Mouse (Mus musculus) monocyte, adult 5-6 weeks (primary cell): ENCODE data around the gene Hcst. TPM values are rescaled to one million over a fixed set of nuclear protein-coding genes. Genes with fewer than 3 reads are reported as not detected.

Experiments used
- ATAC-seq: fragments of 153-309, 156-312 bp; replicated peaks from 2 replicates; pipeline ENCODE4 v1.8.0; 2017; ENCODE audit warnings: mild to moderate bottlenecking; ENCODE audit not compliant: low TSS enrichment, insufficient number of reproducible peaks, severe bottlenecking, poor library complexity, low FRiP score
- total RNA-seq: library from RNA; stranded (forward); fragments of 200-1000, 200-491, 200-594 nt; gene quantifications from 3 replicates; pipeline ENCODE4 v1.2.3, GENCODE M21; 2017

The Hcst gene
- total RNA-seq, 1 experiment from 2014 or later = 44.2 TPM

- peak; percentile 57; the same call in 1 of the 2 replicates for ATAC-seq
Measured at GRCm38 (mm10) chr7:30394871-30395270, 24.8 kb downstream of the Hcst start.

GRCm38 (mm10) chr7:30394379-30394778 lies 25.3 kb downstream of the Hcst start:
- ATAC-seq = peak; percentile 91

GRCm38 (mm10) chr7:30393631-30394030 lies 26.0 kb downstream of the Hcst start:
- 0 out of 2 replicates have a peak, but pooled peaks have one; percentile 4 for ATAC-seq

- ATAC-seq = peak; percentile 52
Measured at GRCm38 (mm10) chr7:30392746-30393520, 26.7 kb downstream of the Hcst start.

- ATAC-seq = no peak
Measured at GRCm38 (mm10) chr7:30384106-30384505, 35.5 kb downstream of the Hcst start.

GRCm38 (mm10) chr7:30380061-30380460 lies 39.6 kb downstream of the Hcst start:
- ATAC-seq = no peak

GRCm38 (mm10) chr7:30373501-30373962 lies 46.1 kb downstream of the Hcst start:
- peak; percentile 100 for ATAC-seq

Other genes with a start within 250 kb of the Hcst start
- gene Cox7a1, start 235.7 kb downstream of the Hcst start, total RNA-seq = not detected in 3 replicates
- gene Capns1, start 221.0 kb downstream of the Hcst start, total RNA-seq = 217 to 229 TPM (median 219 TPM) in 3 replicates
- gene Polr2i, start 187.9 kb downstream of the Hcst start, total RNA-seq = 29.5 to 52.1 TPM (median 49.3 TPM) in 3 replicates
- 32.7 to 60.7 TPM (median 37.0 TPM) in 3 replicates for gene Tbcb, start 187.6 kb downstream of the Hcst start, total RNA-seq
- not detected in 3 replicates for gene Ovol3, start 184.1 kb downstream of the Hcst start, total RNA-seq
- gene Thap8, start 139.8 kb downstream of the Hcst start, total RNA-seq = 1.0 to 3.2 TPM in 2 of 3 replicates, not detected in the other
- 1.3 to 4.7 TPM (median 3.0 TPM) in 3 replicates for gene Wdr62, start 139.4 kb downstream of the Hcst start, total RNA-seq
- gene Clip3, start 128.1 kb downstream of the Hcst start, total RNA-seq = 2.2 TPM in 1 of 3 replicates, not detected in the others
- gene Alkbh6, start 111.1 kb downstream of the Hcst start, total RNA-seq = 27.8 to 47.4 TPM (median 35.8 TPM) in 3 replicates
- 3.0 TPM in 1 of 3 replicates, not detected in the others for gene Syne4, start 105.0 kb downstream of the Hcst start, total RNA-seq
- 2.2 to 10.7 TPM (median 8.0 TPM) in 3 replicates for gene E130208F15Rik, start 98.1 kb downstream of the Hcst start, total RNA-seq
- 11.3 to 13.7 TPM (median 11.5 TPM) in 3 replicates for gene Sdhaf1, start 96.0 kb downstream of the Hcst start, total RNA-seq
- not detected in 3 replicates for gene Lrfn3, start 57.1 kb downstream of the Hcst start, total RNA-seq
- gene Tyrobp, start 6.1 kb downstream of the Hcst start, total RNA-seq = 1,651 to 1,754 TPM (median 1,724 TPM) in 3 replicates
- 25.9 to 48.3 TPM (median 34.1 TPM) in 3 replicates for gene Nfkbid, start 1.9 kb upstream of the Hcst start, total RNA-seq
- 0.68 TPM in 1 of 3 replicates, not detected in the others for gene Aplp1, start 25.7 kb upstream of the Hcst start, total RNA-seq
- not detected in 3 replicates for gene Kirrel2, start 37.8 kb upstream of the Hcst start, total RNA-seq
- not detected in 3 replicates for gene Nphs1, start 38.5 kb upstream of the Hcst start, total RNA-seq
- not detected in 3 replicates for gene Prodh2, start 73.8 kb upstream of the Hcst start, total RNA-seq
- 0.97 to 1.5 TPM in 2 of 3 replicates, not detected in the other for gene Arhgap33, start 115.2 kb upstream of the Hcst start, total RNA-seq
- gene Hspb6, start 132.3 kb upstream of the Hcst start, total RNA-seq = 0.19 to 2.7 TPM (median 1.5 TPM) in 3 replicates
- 1.7 to 4.3 TPM (median 3.3 TPM) in 3 replicates for gene Proser3, start 132.4 kb upstream of the Hcst start, total RNA-seq
- gene Lin37, start 140.0 kb upstream of the Hcst start, total RNA-seq = 8.1 to 26.1 TPM (median 10.0 TPM) in 3 replicates
- 66.7 to 101 TPM (median 99.2 TPM) in 3 replicates for gene U2af1l4, start 143.4 kb upstream of the Hcst start, total RNA-seq
- 3.5 to 14.5 TPM (median 11.1 TPM) in 3 replicates for gene Gm49396, start 143.5 kb upstream of the Hcst start, total RNA-seq
- 76.7 to 145 TPM (median 135 TPM) in 3 replicates for gene Psenen, start 143.8 kb upstream of the Hcst start, total RNA-seq
- 0.43 TPM in 1 of 3 replicates, not detected in the others for gene Igflr1, start 145.6 kb upstream of the Hcst start, total RNA-seq
- 15.4 to 44.0 TPM (median 23.8 TPM) in 3 replicates for gene Kmt2b, start 168.9 kb upstream of the Hcst start, total RNA-seq
- gene Zbtb32, start 179.1 kb upstream of the Hcst start, total RNA-seq = 8.4 to 30.5 TPM (median 20.6 TPM) in 3 replicates
- gene Upk1a, start 193.0 kb upstream of the Hcst start, total RNA-seq = 1.1 TPM in 1 of 3 replicates, not detected in the others
- 424 to 540 TPM (median 506 TPM) in 3 replicates for gene Cox6b1, start 206.3 kb upstream of the Hcst start, total RNA-seq
- not detected in 3 replicates for gene Etv2, start 216.0 kb upstream of the Hcst start, total RNA-seq
- gene Rbm42, start 230.5 kb upstream of the Hcst start, total RNA-seq = 63.9 to 74.7 TPM (median 64.6 TPM) in 3 replicates
- gene Haus5, start 245.1 kb upstream of the Hcst start, total RNA-seq = 5.6 to 20.3 TPM (median 11.0 TPM) in 3 replicates